Mouse (Mus musculus) NIH3T3 (cell line): ENCODE data around the gene Epo.

Source experiments
- DNase-seq: peaks from one replicate; pipeline ENCODE4 v3.0.0-alpha.2; 2012; ENCODE audit warnings: low read depth

Gene Epo

DNA sequence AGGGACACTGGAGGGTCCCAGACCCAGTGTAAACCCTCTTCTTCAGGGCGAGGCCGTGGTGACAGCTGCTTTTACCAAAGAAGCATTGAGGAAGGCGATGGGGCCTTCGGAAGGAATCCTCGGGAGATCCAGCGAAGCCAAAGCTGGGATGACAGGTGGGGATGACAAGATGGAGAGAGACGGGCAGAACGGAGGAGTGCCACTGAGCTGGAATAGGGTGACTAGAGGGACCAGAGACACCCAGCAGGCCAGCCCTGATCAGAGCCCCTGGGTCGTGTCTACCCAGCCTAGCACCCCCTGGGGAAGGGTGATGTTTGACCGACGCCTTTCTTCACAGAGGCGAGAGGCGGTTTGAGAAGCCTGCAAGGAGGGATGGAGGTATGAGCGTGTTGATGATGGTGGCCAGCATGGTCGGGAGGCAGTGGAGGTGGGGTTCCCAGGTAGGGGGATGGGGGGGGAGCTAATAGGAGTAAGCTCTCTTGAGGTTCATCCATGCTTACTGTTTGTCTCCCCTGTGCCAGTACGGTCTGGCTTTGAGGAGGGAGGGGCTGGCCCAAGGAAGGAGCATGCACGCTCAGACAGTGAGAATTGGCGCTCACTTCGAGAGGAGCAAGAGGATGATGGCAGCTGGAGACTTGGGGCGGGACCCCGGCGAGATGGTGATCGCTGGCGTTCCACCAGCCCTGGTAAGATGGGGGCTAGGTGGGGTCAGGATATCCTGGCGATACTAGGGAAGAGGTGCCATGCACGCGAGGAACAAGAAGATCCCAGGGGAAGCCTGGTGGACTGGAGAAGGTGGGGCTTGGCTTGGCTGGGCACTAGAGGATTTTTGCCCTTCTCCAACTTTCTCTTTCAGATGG is 13.1 kb downstream of the Epo start:
- DNase-seq = no peak

- peak; percentile 55 for DNase-seq
Measured at GRCm38 (mm10) chr5:137518436-137518835, 14.6 kb downstream of the Epo start, which contains the start of gene Gigyf1. Gigyf1 (plus strand) TSS chr5:137518548.

- no peak for DNase-seq
Measured at GRCm38 (mm10) chr5:137514811-137515210, 18.2 kb downstream of the Epo start.

GRCm38 (mm10) chr5:137513951-137514721 is 18.9 kb downstream of the Epo start:
- DNase-seq = no peak

DNA sequence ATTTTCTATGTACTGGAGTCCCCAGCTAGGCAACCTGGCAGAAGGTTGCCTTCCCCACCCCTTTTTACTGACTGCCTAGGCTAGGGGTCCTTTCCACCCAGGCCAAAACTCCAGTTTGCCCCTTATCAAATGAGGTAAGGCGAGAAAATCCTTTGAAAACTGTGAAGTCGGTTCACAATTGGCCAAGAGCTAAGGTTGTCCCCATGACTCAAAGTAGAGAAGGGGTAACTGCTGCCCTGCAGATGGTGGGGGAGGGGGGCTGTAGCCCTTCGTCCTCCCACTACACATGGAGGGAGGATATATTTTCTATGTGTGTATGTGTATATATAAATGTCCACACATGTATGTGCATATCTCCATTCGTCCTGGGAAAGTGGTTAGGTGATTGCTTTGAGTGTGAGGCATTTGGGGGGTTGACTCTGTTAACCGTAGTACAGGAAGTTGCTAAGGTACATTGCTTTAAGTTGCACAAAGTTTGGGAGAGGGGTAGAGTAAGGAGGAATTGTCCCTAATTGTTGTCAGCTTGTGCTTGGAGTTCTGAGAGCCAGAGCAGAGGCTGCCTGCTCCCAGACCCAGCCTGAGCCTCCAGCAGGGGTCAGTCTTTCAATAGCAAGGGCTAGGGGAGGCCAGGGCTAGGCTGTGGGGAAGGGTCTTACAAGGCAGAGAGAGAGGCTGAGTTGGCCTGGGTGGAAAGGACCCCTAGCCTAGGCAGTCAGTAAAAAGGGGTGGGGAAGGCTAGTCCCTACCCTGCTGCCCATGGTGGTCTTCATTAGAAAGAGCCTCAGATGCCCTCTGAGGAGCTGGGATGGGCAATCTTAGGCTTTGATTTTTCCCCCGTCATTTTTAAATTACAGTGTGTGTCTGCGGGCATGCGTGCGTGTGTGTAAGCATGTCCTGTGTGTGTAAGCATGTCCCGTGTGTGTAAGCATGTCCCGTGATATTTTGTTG is 19.9 kb downstream of the Epo start:
- DNase-seq = peak; percentile 59

- DNase-seq = no peak
Measured at GRCm38 (mm10) chr5:137511706-137512105, 21.3 kb downstream of the Epo start.

DNA sequence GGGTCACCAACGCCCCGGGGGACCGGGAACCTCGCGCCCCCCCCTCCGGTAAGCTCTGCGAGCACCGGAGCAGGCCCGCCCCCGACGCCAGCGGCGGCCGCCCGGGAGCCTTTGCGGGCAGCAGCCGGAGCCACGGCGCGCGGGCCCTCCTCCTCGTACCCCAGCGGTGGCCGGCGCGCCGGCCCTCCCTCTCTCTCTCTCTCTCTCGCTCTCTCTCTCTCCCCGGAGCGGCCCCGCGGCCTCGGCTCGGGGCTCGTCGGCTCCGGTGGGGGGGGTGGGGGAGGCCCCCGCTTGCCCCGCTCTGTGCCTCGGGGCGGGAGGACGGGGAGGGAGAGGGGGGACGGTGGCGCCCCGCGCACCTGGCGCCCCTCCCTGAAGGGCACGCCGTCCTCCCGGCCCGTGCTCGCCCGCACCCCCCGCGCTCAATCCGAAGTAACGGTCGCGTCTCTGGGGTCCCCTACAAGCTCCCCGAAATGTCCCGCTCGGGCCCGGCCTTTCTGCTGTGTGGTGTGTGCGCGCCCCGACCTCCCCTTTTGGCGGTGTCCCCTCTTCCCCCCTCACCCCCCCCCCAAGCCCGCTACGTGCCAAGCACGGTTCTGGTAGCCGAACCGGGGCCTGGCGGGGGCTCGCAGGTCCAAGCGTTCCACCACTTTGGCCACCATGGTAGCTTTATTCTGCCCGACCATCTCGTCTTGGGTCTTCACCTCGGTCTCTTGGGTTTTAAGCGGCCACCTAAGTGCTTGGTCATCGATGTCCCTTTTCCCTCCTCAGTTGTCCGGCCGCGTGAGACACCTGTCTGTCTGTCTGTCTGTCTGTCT is 22.3 kb downstream of the Epo start:
- peak; percentile 24 for DNase-seq

DNA sequence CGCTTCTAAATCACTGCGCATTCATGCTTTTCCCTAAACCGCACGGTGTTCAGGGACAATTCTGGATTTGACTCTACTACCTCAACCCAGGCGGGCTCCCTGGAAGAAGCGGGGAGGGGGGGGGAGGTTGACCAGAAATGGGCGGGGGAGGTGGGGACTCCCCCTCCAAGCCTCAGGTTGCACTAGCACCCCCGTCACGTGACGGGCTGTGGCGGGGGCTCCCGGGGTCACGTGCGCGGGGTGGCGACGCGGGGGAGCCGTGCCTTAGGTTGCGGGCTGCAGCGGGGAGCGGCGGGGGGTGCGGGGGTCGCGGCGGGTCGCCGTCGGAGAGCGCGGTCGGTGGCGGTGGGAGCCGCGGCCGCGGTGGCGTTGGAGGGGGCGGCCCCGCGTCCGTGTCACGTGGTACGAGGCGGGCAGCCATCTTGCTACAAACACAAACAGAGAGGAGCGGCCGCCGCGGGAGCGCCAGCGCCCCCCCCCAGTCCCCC is 23.0 kb downstream of the Epo start:
- peak; percentile 83 for DNase-seq

DNA sequence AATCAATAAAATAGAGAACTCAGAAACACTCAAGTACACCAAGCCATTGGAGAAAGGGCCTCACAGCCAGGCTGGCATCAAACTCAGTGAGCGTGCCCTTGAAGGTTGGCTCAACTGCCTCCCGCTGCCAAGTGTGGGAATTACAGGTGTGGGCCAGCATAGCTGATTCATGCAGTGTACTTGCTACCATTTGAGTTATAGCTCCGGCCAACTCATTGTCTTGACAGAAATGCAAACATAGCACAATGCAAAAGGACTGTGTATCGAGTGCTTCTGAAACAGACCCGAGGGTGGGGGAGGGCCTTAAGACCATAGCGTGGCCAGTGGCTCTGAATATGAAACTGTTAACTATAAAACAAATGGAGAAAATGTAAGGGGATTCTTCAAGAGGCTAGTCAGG is 29.0 kb downstream of the Epo start:
- peak; percentile 37 for DNase-seq

DNA sequence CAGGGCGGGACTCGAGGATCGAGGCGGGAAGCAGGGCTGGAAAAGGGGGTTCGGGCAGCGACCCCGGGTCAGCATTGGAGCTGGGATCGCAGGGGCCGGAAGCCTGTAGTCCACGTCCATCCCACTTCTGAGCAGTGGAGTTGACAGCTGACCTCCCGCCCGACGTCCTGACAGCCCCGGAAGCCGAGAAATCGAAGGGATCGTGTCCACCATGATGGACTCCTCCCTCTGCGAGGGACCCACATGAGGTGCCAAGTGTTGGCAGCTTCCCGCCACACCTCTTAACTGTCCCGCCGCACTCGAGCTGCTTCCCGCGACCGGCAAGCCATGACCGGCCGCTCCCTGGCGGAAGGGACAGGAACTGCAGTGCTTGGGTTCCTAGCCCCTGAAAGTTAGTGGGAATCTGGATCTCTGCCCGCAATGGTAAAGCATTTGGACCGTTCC is 30.4 kb downstream of the Epo start:
- DNase-seq = peak; percentile 94

GRCm38 (mm10) chr5:137501709-137502666 is 31.1 kb downstream of the Epo start, which contains the start of gene Pop7:
Pop7 (minus strand) TSS chr5:137502518.
- peak; percentile 100 for DNase-seq

- no peak for DNase-seq
Measured at GRCm38 (mm10) chr5:137500186-137500585, 32.9 kb downstream of the Epo start.

DNA sequence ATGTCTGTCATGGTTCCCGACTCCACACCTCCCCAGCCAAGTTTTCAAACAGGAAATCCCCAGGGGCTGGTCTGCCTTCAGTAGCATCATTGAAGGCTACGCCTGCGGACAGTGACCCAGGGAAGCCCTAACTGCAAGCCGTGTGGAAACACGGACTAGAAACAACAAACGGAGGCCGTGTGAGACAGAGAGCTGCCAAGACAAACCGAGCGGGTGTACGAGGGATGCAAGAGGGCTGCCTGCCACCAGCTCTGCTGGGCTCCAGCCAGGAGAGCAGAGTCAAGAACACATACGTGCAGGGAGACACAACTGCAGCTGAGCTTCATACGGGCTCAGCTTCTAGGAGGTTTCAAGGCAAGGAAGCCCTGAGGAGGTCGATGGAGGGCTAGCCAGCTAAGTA is 39.2 kb downstream of the Epo start:
- DNase-seq = peak; percentile 22

DNA sequence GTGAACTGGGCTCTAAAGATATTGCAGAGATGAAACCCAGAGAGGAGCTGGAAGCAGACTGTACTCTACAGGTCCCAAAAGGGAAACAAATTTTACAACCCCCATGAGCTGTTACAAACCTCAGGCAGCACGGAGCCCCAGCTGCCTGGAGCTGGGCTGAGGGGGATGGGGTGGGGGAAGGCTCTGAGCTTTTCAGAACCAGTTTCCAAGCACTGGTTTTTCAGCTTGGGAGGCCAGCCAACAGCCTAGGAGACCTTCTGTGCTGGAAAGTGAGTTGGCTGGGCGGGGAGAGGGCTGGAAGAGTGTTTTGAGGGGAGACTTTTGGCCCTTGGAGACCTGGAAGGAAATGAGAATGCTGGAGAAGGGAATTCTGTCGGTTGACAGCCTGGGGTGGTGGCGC is 41.5 kb downstream of the Epo start:
- DNase-seq = peak; percentile 62

- peak; percentile 37 for DNase-seq
Measured at GRCm38 (mm10) chr5:137487616-137488015, 45.4 kb downstream of the Epo start.

DNA sequence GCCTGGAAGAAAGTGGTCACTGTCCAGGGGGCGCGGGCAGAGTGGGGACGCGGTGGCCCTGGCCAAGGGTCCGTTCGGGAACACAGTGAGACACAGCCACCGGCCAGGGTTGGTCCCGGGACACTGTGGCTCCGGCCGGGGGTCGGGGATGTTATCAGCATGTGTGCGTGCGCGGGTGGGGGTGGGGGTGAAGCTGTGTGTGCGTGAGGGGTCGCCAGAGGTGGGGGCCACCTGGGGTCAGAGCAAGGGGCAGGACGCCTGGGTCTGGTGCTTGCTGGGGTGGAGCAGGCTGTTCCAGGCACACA is 47.2 kb downstream of the Epo start:
- no peak for DNase-seq

DNA sequence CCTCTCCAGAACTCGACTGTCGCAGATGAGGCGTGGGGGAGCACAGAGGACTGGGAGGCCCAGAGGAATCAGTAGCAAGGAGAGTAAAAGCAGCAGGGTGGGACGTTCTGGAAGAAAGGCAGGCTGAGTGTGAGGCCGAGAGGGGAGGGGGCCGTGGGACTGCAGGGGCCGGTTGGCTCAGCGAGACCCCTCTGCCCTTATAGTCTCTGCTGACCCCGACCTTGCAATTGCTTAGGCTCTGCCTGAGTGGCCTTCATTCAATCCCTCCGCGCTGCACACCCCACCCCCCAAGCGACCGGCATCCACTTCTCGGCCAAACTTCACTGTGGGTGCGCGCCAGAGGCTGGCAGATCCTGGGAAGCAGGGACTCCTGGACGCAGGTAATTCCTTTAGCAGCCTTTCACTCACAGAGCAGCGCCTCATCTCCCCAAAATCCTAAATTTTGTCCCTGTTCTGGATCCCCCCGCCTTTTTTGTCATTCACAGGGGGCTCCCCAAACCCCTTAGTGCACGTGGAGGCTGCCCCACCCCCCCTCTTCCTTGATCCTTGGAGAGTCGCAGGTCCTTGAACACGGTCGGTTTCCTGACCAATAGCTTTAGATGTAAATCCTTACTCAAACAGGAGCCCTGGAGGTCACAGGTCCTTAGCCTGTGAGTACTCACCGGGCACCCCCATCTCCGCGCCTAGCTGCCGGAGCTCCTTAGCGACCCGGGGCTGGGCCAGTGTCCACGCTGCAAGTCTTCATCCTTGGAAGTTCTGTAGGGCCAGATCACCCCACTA is 47.8 kb downstream of the Epo start:
- no peak for DNase-seq

DNA sequence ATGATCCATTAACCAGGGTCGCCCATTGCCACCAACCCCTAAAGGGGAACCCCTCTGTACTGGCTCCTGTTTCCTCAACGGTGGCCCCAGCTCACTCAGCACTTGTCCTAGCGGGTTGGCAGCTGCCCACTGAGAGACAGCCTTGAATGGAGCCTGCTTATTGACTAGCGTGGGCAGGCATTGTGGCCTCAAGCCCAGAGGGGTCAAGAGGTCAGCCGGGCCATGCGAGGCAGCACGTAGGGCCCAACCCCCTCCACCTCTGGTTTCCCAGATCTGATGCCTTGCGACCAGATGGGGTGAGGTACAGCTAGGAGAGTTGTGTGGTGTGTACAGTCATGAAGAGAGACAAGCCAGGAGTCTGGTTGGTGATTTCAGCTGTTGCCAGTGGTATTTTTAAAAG is 51.1 kb downstream of the Epo start:
- peak; percentile 18 for DNase-seq

DNA sequence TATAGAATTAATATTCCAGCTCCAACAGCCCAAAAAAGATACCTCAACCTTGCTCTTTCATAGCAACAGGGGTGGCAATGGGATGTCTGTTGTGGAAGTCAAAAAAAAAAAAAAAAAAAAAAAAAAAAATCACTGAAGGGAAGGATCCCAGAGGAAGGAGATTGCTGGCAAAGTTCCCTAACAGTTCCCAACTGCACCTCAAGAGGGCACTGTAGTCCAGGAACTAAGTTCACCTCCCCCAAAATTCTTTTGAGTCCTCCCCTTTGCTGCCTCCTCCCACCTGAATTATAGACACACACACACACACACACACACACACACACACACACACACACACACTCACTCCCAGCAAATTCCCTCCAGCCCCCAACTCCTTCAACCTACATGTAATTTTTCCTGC is 51.9 kb downstream of the Epo start:
- DNase-seq = peak; percentile 94
